Mouse (Mus musculus) lung, postnatal 0 days (tissue): ENCODE results near the gene Sbno1.

Experiments used
- CTCF ChIP-seq: IDR thresholded peaks from 2 replicates; pipeline ENCODE4 v1.5.1; 2016; ENCODE audit warnings: antibody characterized with exemption, mild to moderate bottlenecking
- EP300 ChIP-seq: IDR thresholded peaks from 2 replicates; pipeline ENCODE4 v1.6.1; 2016; ENCODE audit warnings: antibody characterized with exemption, mild to moderate bottlenecking, control low read depth

DNA sequence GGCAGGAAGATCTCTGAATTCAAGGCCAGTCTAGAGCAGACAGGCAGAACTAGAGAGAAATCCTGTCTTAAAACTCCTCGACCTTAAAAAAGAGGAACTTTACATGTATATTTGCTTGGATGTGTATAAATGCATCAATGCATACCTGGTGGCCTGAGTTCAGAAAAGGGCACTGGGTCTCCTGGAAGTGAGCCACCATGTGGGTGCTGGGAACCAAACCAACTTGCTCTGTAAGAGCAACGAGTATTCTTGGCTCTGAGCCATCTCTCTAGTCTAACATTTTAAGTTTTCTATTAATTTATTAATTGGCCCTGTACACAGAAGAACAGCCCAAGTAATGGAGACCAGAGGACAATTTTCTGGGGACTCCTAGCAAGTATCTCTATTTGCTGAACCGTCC lies 59.1 kb downstream of the Sbno1 start:
- no peak for TF ChIP-seq CTCF
- no peak for TF ChIP-seq EP300
